Mouse (Mus musculus): ENCODE measurements around the gene Polr3e.

- TF ChIP-seq POLR2A (IDR thresholded peaks at IDR 0.05; ENCODE audit: low read depth, low read length) (no peak), CTCF (IDR thresholded peaks at IDR 0.05; ENCODE audit: borderline replicate concordance, insufficient read depth, low read length) (no peak)
Measured at GRCm38 (mm10) chr7:120977063-120977462, 59.5 kb downstream of the Polr3e start.
